Mouse (Mus musculus) liver, embryonic 14.5 days (tissue): ENCODE data around the gene Bloc1s5.

Experiments used
- CTCF ChIP-seq: IDR thresholded peaks from 2 replicates; pipeline ENCODE4 v1.5.1; 2016; ENCODE audit warnings: antibody characterized with exemption, low read depth, control low read depth
- EP300 ChIP-seq: IDR thresholded peaks from 2 replicates; pipeline ENCODE4 v1.6.1; 2016; ENCODE audit warnings: antibody characterized with exemption, low read depth

DNA sequence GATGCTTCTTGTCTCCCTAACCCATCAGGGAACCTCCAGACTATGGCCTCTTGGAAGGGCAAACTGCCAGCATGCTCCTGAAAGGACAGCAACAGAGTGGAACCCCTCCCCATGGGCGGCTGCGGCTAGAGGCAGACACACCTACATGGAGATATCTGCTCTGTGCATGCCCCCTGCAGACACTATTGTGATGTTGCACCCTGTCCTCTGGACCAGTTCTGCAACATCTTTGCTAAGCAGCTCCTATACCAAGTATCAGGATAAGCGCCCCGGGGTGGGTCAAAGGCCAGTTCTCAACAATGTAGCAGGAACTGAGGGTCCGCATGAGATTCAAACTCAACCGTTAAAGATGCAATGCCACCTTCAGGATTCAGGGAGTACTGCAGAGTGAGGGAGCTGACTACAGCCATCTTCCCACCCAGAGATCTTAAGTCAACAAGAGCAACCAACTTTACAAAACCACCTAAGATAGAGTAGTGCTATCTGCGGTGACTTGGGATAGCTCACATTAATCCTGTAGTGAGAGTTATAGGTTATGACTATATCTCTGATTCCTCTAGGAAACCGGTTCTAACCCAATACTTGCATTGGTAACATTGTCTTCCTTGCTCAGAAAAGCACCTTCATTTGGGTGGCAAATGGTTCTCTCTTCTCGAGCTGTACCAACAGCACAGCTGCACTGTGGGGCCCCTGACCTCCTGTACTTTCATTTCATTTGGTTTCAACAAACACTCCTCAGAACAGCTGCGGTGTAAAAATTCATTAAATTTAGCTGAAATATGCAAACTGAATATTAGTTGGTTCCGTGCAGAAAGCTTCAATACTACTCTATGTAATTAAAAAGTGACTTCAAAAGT, 54.1 kb downstream of the Bloc1s5 start:
- TF ChIP-seq CTCF (peak; percentile 76), EP300 (no peak)
